Comparison of ENCODE assay signal across 8 mouse cellular contexts in the genomic region with DNA sequence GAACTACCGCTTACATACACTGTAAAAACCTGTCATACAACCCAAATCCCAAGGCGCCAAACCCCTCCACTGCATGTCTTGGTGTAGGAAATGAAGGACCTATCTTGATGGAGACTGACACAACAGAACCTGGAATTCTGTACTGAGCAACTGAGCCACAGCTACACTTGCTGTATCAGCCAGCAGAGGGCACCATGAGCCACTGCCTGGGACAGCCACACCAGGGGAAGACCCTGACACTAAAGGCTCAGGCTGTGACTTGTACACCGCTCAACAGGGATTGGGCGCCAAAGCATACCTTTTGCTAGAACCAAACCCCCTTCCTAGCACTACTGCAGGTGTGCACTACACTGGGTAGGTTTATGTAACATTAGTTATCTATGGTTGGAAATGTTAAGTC.
DNase-seq lines count a peak whose midpoint lies in the region; ATAC-seq and TF ChIP-seq lines count a peak whose summit lies in the region.

No protein-coding gene starts in this region.

- peak; percentile 90 for TF ChIP-seq CTCF in ES-Bruce4 (IDR thresholded peaks at IDR 0.05; ENCODE audit: low read depth, low read length)
- TF ChIP-seq CTCF in lung, embryonic 14.5 days (IDR thresholded peaks at IDR 0.05; ENCODE audit: low read depth) = peak; percentile 94

- no peak overlapping the region for H3K4me2 ChIP-seq in lung, embryonic 14.5 days

- TF ChIP-seq POLR2A in ES-Bruce4 (IDR thresholded peaks at IDR 0.05; ENCODE audit: insufficient read depth, low read length) = no peak

- no peaks in the 10 kb centered on the region for H3K27me3 ChIP-seq in ES-Bruce4 (ENCODE audit: control insufficient read depth, insufficient read depth, low read length, poor library complexity, severe bottlenecking)
- no peaks in the 10 kb centered on the region for H3K27me3 ChIP-seq in lung, embryonic 14.5 days (ENCODE audit: insufficient read depth, low read length)

- 0 out of 2 replicates have a peak, but pooled peaks have one; percentile 10 for TF ChIP-seq EP300 in ES-Bruce4 (IDR thresholded peaks at IDR 0.05; ENCODE audit: insufficient read depth, low read depth, low read length)

- 0 out of 2 replicates have a peak, but pooled peaks have one; percentile 27 for ATAC-seq in erythroblast, adult 5-6 weeks (replicated peaks; ENCODE audit: low FRiP score, poor library complexity, severe bottlenecking)
- peak; percentile 67; the same call in 1 of the 2 replicates for ATAC-seq in lung, embryonic 14.5 days (ENCODE audit: insufficient read depth)

- 75% methylated on average over 4 of the region's 4 CpGs for WGBS in lung, embryonic 14.5 days

- no peaks in the 10 kb centered on the region for H3K36me3 ChIP-seq in ES-Bruce4 (ENCODE audit: control insufficient read depth, insufficient read depth, low read length, poor library complexity, severe bottlenecking)
- H3K36me3 ChIP-seq in lung, embryonic 14.5 days (ENCODE audit: insufficient read depth) = peaks cover 77% of the 10 kb centered on the region

- DNase-seq in adrenal gland, postnatal 10 days = peak; percentile 80
- peak; percentile 77 to 85 for DNase-seq in heart, postnatal 14 days
- peak; percentile 85 to 87 for DNase-seq in kidney, postnatal 4 days
- DNase-seq in lung, embryonic 14.5 days = peak; percentile 81
- DNase-seq in retina, postnatal 7 days (ENCODE audit: low read depth, low spot score) = peak; percentile 41
- no peak for DNase-seq in Muller cell, postnatal 12 days (ENCODE audit: inconsistent ontology term)

- intact Hi-C loops in heart, postnatal 14 days (cut with DNase I) = loop anchor here (2.0 to 5.0 kb wide), 5 partner anchors 34 to 364 kb away; no protein-coding TSS in a partner anchor

- no peaks in the 10 kb centered on the region for H3K9me3 ChIP-seq in ES-Bruce4 (replicated peaks; ENCODE audit: control insufficient read depth, insufficient read depth, low read length, poor library complexity, severe bottlenecking)
- H3K9me3 ChIP-seq in lung, embryonic 14.5 days (ENCODE audit: low read depth, low read length) = no peaks in the 10 kb centered on the region

- no peak overlapping the region for H3K9ac ChIP-seq in ES-Bruce4 (ENCODE audit: low read depth, poor library complexity, severe bottlenecking)
- H3K9ac ChIP-seq in lung, embryonic 14.5 days = no peak overlapping the region

- H3K4me3 ChIP-seq in ES-Bruce4 (ENCODE audit: low read depth, low read length) = no peak overlapping the region
- no peak overlapping the region for H3K4me3 ChIP-seq in lung, embryonic 14.5 days (ENCODE audit: low read depth, low read length)

- no peak overlapping the region for H3K27ac ChIP-seq in ES-Bruce4 (ENCODE audit: insufficient read depth, low read length)
- H3K27ac ChIP-seq in lung, embryonic 14.5 days (ENCODE audit: low read depth) = no peak overlapping the region

- H3K4me1 ChIP-seq in ES-Bruce4 (ENCODE audit: control insufficient read depth, insufficient read depth, low read length) = peaks cover 5% of the 10 kb centered on the region
- no peaks in the 10 kb centered on the region for H3K4me1 ChIP-seq in lung, embryonic 14.5 days (ENCODE audit: insufficient read depth)
